Mouse (Mus musculus) retina, postnatal 7 days (tissue): ENCODE data around the gene D5Ertd579e.

Source experiments
- DNase-seq: peaks from one replicate; pipeline ENCODE4 v3.0.0-alpha.2; 2012; ENCODE audit warnings: low read depth, low spot score

D5Ertd579e gene

DNA sequence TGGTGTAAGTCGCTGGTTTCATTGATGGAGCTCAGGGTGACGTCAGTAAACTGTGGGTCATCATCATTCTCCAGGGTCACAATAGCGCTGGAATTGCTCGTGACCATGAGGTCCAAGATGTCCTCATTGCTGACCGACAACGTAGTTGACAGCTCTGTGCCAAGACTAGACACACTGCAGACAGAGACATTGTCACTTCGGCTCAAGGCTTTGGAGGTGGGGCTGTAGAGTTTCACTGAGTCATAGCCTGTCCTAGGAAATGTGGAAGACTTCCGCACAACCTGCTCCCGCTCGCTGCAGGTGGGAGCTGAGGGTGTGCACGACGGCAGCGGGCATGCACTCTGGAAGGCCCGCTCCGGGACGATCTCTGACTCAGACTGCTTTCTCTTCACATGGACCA is 124.5 kb downstream of the D5Ertd579e start:
- no peak for DNase-seq

- DNase-seq, result no peak
Measured at GRCm38 (mm10) chr5:36570546-36571245, 125.1 kb downstream of the D5Ertd579e start.

DNA sequence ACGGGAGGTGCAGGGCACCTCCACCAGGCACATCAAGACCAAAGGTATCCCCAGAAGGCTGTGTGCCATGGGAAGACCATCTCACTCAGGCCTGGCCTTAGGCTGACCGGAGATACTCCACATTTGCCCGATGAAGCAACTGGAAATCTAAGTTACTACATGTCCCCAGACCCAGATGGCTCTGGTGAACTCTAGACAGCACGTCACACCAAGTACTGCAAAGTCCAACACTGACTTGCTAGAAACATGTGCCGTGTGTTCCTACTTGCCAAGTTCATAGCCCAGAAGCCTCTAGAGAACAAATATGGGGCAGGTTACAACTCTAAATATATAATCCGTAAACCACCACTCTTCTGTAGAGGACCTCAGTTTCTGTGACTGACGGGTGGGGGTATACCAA is 125.7 kb downstream of the D5Ertd579e start:
- DNase-seq, result no peak

- no peak for DNase-seq
Measured at GRCm38 (mm10) chr5:36568118-36568517, 127.7 kb downstream of the D5Ertd579e start.

DNA sequence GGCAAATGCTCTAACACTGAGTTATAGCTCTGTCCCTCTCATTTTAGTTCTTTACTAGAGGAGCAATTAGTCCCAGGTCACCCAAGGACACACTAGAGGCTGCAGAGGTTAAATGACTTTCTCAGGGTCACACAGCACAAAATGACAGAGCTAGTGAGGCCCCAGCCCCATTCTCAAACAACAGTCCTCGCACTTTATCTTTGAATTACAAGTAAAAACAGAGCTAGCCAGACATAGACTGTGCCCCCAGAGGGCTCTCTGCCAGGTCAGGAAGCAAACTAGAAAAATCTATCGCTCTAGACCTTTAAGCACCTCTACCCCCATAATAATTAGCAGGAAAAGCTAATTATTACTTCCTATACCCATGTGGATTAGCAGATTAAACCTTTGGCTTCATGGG is 128.2 kb downstream of the D5Ertd579e start:
- DNase-seq, result no peak

- no peak for DNase-seq
Measured at GRCm38 (mm10) chr5:36564530-36564929, 131.3 kb downstream of the D5Ertd579e start.

DNA sequence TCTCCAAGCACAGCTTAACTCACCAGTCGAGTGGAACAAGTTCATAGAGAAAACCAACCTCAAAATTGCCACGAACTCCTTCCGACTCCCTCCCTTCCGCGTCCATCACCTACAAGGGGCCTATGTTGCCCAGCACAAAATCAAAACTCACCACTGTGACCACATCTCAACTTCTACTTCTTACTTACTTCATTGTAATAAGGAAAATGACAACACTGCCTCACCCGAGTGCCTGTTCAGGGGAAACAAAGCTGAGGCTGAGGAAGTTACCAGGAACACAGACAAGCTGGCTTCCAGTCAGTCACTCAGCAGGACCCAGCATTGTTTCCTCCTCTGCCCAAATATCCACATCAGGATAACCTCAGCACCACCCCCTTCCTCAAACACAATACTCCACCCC is 132.1 kb downstream of the D5Ertd579e start:
- no peak for DNase-seq

GRCm38 (mm10) chr5:36562791-36563445 is 132.9 kb downstream of the D5Ertd579e start:
- no peak for DNase-seq

GRCm38 (mm10) chr5:36561509-36561908 is 134.3 kb downstream of the D5Ertd579e start:
- no peak for DNase-seq

GRCm38 (mm10) chr5:36560490-36560889 is 135.3 kb downstream of the D5Ertd579e start:
- DNase-seq, result no peak

GRCm38 (mm10) chr5:36559510-36560235 is 136.2 kb downstream of the D5Ertd579e start:
- no peak for DNase-seq

DNA sequence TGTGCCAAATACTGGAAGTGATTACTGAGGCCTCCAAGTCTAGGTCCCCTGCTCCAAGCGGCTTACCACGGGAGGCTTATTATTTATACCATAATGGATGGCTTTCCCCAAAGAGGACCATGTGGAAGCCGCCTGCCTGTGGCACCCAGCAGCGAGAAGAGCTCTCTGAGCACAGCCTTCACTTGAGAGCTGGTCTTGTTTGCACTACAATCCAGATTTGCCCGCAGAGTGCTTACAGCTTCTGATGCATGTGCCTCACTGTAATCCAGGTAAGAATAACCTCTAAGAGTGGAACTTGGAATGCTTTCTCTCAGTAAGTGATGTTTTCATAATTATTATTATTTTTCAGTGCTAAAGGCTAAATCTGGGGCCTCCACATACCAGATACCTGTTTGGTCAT is 136.7 kb downstream of the D5Ertd579e start:
- DNase-seq, result no peak

GRCm38 (mm10) chr5:36558526-36558925 is 137.3 kb downstream of the D5Ertd579e start:
- DNase-seq, result no peak

DNA sequence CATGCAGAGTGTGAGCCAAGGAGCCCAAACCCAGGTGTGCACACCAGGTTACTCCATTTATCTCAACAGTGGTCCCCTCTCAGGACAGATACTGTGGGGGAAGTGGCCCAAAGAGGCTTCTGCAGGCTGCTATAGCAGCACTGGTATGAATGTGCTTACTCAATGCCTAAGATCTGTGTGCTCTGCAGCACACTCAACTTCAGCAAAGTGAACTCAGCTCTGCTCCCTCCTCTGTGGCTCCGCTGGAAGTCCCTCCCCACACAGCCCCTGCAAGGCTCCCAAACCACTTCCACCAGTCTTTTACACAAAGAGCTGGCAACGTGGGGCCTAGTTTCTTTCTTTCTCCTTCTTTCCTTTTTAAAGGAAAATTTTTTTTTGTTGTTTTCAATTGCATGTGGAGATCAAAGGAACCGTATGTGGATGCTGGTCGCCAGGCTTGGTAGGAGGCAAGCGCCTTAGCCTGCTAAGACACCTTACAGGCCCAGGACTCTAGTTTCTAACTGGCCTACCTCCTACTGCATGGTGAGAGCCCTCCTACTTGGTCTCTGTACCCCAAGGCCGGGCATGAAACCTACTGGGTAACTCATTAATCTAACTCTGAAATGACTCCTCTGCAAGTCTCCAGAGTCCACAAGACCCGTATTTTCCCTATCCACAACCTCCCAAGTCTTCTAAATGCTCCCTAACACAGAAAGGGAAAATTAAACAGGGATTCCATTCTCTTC is 138.1 kb downstream of the D5Ertd579e start:
- DNase-seq, result no peak

DNA sequence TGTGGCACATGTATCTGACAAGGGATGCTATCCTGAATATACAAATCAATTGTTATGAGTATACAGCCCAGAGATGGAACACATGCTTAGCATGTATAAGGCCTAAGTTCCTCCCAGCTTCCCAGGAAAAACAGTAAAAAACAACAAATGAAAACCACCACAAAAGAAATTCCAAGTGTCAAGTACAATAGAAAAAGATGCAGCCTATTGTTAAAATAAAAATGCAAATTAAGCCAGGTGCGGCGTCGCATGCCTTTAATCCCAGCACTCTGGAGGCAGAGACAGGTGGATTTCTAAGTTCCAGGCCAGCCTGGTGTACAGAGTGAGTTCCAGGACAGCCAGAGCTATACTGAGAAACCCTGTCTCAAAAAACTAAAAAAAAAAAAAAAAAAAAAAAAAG is 138.9 kb downstream of the D5Ertd579e start:
- DNase-seq, result no peak

- DNase-seq, result no peak
Measured at GRCm38 (mm10) chr5:36556289-36556688, 139.5 kb downstream of the D5Ertd579e start.

GRCm38 (mm10) chr5:36554496-36554895 is 141.3 kb downstream of the D5Ertd579e start:
- no peak for DNase-seq

GRCm38 (mm10) chr5:36553886-36554285 is 141.9 kb downstream of the D5Ertd579e start:
- DNase-seq, result no peak

DNA sequence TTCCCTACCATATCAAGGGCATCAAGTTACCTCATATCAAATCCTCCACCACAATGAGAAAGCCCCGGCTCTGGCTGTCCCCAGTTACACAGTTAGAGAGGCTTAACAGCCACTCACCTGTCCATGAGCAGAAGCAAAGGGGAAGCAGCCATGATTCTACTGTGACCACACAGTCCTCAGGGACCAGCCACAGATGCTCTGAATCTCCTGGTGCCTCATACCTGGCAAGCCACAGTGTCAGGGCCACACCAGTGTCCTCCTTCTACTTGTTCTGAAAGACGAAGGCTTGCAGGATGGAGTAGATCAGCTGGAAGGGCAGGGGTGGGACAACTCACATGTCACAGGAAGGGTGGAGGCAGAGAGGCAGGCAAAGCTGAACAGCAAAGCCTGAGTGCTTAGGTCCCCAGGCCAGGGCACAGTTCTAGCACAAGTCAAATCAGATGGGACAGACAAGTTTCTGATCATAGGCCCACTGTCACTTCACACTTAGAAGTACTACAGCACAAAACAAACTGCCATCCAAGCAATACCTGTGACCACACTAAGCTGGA is 142.7 kb downstream of the D5Ertd579e start:
- no peak for DNase-seq

GRCm38 (mm10) chr5:36552391-36552790 is 143.4 kb downstream of the D5Ertd579e start:
- no peak for DNase-seq
